Mouse (Mus musculus) gastrocnemius, postnatal 4 days (tissue): ENCODE measurements at regions not wholly inside any gene's neighbourhood (a gene's known extent, or its start where the extent isn't known, plus 50 kb on each side); places are given as distances from the start of the nearest gene placed in this dataset.
A peak's percentile ranks its signal among the peaks of the same experiment; 100 is the strongest.

Experiments
- DNase-seq, 2 experiments: peaks; one replicate each; pipeline ENCODE4 v3.0.0; 2021 to 2022; ENCODE audit warnings: low spot score in 2 of 2, mixed read lengths in 2 of 2

DNA sequence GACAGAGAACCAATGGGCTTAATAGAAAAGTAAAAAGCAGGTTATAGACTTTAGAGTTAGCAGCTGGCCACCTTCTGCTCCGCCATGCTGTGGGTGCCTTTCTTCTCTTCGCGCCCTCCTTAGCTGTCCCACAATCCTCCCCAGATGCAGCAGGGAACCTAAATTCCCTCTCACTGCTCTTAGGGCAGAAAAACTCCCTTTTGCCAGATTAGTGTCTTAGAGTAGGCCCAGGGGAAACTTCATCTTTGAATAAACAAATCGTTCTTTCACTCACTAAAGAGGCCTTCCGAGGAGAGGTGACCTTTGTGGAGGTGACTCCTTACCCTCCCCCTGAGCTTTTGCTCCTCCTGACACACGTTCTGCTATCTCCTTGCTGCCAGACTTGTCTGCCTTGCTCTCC is 157.0 kb upstream of the Six2 start:
- DNase-seq = no peak

DNA sequence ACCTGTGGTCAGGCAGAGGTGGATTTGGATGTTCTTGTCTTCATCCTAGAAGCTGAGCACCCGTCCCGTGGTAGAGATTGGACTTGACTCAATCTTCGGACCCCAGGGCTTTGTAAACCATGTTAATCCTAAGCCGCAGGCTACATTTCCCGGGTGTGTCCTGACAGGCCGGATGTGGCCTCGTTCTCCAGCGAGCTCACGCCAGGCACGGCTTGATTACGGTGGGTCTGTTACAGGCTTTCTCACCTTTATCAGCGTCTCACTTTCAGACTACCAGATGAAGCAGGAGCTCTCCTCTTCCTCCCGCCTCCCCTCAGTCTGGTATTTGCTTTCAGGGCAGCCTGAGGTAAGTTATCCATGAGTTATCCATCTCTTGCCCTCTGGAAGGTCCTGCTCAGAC is 156.4 kb upstream of the Six2 start:
- no peak for DNase-seq

DNA sequence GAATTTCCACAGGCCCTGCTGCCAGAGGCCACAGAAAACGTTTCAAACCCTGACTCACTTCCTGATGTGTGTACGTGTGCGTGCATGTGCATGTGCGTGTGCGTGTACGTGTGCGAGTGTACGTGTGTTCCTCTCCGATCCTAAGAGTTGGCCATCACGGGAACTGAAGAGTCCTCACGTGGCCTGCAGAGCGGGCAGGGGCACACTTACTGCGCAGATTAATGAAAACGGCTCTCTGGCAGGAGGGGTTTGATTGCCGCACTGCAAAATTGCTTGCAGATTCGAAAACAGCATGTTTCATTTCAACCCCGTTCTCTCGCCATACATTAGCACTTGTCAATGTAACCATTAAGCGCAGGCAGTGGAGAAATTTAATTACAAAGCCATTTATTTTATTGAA is 135.0 kb upstream of the Six2 start:
- DNase-seq = no peak

GRCm38 (mm10) chr17:85821861-85822260 is 133.8 kb upstream of the Six2 start:
- DNase-seq = no peak

- DNase-seq = peak; percentile 14 to 54
Measured at GRCm38 (mm10) chr17:85818098-85818855, 130.2 kb upstream of the Six2 start.

GRCm38 (mm10) chr17:85816521-85816920 is 128.4 kb upstream of the Six2 start:
- DNase-seq = no peak

DNA sequence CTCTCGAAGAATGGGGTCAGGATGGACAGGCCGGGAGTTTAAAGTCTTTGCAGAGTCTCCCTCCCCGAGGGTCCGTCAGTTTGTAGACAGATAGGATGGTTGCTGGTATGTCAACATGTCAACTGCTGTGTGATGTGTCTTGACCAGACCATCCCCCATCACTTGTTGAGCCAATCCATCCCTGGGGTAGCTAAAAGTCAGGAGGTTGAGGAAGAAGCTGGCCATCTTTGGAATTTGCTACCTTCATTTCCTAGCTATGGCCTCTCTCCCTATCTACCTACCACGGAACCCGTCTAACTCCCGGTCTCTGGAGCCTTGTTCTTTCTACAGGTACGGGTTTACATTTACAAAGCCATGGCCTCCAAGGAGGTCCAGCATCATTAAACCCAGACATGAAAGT is 128.0 kb upstream of the Six2 start:
- DNase-seq = no peak

- DNase-seq = no peak
Measured at GRCm38 (mm10) chr17:85808580-85808979, 120.5 kb upstream of the Six2 start.

DNA sequence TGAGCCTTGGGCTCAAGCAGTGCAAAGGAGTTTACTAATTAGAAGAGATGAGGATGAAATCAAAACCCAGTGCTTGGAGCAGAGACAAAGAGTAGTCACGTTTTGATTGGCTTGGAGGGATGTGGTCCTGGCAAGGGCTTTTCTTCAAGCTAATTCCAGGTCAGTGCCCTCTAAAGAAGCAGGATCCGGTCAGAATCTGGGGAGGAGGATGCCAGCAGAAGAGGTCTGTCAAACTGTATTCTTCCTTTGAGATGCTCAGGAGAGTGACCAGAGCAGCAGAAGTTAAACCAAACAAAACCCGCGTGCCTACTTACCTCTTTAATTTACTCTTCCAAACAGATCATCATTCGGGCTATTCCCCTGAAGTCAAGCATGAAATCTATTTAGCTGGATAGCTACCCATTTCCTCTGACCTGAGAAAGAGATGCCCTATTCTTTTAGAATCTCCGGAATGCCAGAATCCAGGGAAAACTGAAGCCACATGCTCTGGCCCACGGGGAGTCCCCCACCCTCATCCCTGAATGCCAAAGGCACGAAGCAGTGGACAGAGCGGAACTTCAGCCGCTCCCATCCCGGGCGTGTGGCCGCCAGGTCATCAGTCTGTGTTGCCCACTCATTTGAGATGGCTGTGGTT is 117.8 kb upstream of the Six2 start:
- no peak for DNase-seq

DNA sequence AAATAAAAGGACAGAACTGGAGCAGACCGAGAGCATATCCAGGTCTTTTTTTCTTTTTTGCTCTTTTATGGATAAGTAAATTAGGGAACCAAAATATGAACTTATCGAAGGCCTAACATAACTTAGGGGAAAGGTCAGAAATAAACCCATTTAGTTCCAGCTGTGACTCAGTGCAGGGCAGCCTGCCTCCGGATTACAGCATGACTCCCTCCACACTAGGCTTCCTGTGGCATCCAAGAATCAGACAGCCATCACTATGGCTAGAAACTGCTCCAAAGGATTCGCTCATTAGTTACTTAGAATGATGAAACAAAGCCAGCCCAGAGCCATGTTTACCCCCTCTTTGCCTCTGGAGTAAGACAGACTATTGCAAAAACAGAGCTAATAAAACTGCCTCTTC is 116.6 kb upstream of the Six2 start:
- DNase-seq = no peak

- DNase-seq = no peak
Measured at GRCm38 (mm10) chr17:85801734-85802133, 113.7 kb upstream of the Six2 start.

DNA sequence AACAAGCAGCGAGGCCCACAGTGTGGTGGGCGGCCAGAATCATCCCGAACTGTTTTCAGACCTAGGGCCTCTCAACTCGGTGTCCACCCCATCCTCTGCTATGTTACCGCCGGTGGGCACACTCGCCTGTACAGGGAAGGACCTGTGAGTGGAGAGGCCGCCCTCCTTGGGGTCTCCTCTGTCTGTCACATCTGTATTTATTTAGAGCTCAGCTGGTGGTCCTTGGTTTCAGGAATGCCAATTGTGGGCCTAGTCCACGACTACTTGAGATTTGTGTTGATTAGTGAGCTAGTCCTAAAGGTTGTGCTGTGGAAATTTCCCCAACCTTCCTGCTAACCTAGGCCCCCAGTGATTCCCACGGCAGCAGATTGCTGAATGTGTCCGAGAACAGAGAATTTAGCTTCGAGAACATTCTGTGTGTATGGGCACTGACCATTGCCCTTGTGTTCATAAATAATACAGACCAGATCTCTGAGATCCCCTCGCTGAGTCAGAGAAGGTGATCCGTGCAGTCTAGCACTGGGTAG is 113.1 kb upstream of the Six2 start:
- no peak for DNase-seq

DNA sequence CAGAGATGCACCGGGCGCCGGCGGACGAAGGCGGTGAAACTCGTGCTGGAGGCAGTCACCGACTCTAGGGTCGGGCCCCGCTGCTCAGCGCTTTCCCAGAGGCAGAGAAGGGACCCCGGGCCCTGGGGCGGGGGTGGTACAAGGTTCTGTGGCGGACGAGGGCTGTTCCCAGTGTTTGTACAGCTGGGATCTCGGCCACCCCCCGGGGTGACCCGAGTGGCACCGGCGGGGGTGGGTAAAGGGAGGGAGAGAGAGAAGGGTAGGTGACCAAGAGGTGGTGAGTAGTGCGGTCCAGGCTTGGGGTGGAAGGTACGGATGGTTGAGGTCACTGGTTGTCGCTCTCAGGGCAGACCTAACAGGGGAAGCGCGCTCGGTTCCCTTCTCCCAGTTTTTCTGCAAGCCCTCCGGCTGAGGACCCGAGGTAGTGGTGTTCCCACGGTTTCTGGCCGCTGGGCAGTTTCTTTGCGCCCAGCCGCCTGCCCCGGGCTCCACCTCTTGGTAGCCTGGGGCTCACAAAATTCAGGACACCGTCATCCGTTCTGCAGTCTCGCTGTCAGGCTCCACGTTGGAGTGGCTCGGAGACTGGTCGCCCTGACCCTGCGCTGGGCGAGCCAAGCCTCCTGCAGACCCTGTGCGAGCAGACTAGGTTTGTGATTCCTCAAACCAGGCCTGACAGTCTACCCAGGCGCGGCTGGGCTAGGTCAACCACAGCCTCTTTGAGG is 112.4 kb upstream of the Six2 start:
- DNase-seq = peak; percentile 25 to 32

DNA sequence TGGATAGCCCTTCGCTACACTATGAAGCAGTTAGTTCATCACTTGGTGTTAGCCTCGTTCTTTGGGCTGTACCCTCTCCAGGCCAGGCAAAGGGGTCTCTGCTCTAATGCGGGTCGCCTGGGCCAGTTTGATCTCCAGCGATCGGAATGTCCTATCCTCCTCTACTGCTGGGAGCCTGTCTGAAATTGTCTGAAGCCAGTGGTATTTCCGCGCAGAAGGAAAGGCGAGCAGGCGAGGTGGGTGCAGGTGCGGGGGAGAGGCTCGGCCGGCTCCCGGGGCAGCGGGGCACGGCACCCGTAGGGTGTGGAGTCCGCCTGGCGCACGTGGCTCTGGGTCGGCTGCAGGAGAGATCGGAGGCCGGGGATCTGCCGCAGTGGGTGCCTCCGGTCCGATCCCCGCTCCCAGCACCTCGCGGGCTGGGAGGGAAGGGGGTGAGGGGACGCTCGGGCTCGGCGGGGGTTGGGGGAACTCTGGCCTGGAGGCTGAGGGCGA is 111.8 kb upstream of the Six2 start:
- peak in 1 of 2 experiments; percentile 23 for DNase-seq

DNA sequence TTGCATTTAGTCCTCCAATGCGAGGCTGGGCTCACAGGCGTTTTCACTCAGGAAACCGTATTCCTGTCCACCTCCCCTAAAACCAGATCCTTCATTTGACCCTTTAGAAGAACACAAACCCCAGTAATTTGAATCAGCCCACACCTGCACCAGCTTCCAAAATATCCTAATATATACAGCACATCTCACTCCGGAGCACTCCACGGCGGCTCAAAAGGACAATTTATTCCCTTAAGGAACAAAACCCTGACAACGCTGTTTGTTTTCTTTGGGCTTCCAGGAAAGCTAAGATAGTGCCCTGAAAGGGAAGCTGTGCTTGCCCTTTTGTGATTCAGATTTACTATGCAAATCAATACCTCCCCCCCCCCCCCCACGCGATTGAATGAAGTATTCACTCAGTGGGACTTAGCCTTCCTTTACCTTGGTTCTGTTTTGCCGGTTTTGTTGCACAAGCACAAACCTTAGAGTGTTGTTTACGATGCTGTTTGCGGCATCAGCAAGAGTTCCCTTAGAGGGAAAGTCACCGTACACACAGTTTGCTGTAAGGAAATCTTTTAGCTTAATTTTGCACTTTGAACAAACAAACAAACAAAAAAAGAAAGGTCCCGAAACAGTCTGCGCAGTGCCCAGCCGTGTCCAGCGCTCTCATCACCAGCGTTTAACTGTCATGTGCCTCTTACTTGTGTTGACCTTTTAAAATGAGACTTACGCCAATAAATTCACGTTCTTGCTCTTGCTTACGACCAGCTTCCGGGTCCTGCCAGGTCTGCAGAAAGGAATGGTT is 111.2 kb upstream of the Six2 start:
- no peak for DNase-seq

GRCm38 (mm10) chr17:85797755-85798154 is 109.7 kb upstream of the Six2 start:
- DNase-seq = no peak

DNA sequence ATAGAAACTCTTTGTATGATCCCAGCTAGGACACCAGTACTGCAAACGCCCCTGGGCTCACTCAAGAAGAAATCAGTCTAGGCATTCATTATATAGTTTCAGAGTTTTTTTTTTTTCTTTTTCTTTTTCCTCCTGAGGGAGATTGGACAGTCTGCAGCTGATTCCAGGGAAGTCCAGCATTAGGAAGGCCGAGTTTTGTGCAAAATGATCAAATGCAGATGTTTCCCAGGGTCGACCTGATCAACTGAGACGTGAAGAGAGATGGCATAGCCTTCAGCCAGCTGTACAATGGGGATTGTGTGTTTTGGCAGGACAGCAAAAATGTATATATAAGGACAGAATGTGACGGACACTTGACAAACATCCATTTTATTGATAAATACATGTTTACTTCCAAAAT is 107.7 kb upstream of the Six2 start:
- no peak for DNase-seq

- no peak for DNase-seq
Measured at GRCm38 (mm10) chr17:85785625-85786294, 97.7 kb upstream of the Six2 start.

GRCm38 (mm10) chr17:85780477-85780876 is 92.4 kb upstream of the Six2 start:
- no peak for DNase-seq

- no peak for DNase-seq
Measured at GRCm38 (mm10) chr17:85776876-85777275, 88.8 kb upstream of the Six2 start.

DNA sequence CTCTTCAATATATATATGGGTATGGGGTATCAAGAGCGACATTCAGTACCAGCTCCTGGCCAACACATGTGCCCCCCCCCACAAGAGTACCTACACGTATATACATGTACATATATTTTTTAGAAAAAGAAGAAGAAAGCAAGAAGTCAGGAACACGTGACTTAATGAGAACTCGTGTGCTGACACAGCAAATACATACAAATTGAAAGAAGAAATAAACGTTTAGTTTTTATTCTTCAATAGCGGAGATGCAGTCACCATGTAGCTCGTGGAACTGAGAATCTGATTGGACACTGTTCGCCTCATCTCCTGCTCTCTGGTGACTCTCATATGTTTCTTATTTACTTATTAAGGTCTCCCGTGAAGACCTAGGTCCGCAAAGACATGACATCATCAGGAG is 80.3 kb upstream of the Six2 start:
- no peak for DNase-seq
